Mouse (Mus musculus): ENCODE measurements around the gene Slc25a11. TPM values are rescaled to one million over a fixed set of nuclear protein-coding genes. Genes with fewer than 3 reads are reported as not detected.

Slc25a11 gene
- total and polyA plus RNA-seq, 2 experiments from 2014 or later: 154 to 168 TPM

GRCm38 (mm10) chr11:70597301-70597700, 50.0 kb downstream of the Slc25a11 start:
- H3K27ac ChIP-seq: no peak overlapping the region
- ATAC-seq (no peak), DNase-seq (ENCODE audit: low spot score) (no peak)
- WGBS: 82% methylated on average over 6 of the region's 6 CpGs
- H3K4me2 ChIP-seq (ENCODE audit: low read depth, low read length): no peak overlapping the region
- no peaks in the 10 kb centered on the region for H3K9me3 ChIP-seq (ENCODE audit: low read length)
- H3K36me3 ChIP-seq (ENCODE audit: insufficient read depth, low read length): peaks cover 27% of the 10 kb centered on the region
- H3K9ac ChIP-seq (replicated peaks; ENCODE audit: low read length): no peak overlapping the region
- no peaks in the 10 kb centered on the region for H3K27me3 ChIP-seq (ENCODE audit: insufficient read depth, low read length)
- TF ChIP-seq CTCF (IDR thresholded peaks at IDR 0.05; ENCODE audit: low read depth): no peak
- no peak overlapping the region for H3K4me3 ChIP-seq (ENCODE audit: low read length)
- H3K4me1 ChIP-seq (ENCODE audit: insufficient read depth, low read length): no peaks in the 10 kb centered on the region

GRCm38 (mm10) chr11:70596094-70596493, 51.2 kb downstream of the Slc25a11 start:
- no peak for TF ChIP-seq CTCF (IDR thresholded peaks at IDR 0.05; ENCODE audit: low read depth)
- Histone ChIP-seq H3K4me2 (ENCODE audit: low read depth, low read length) (no peak overlapping the region), H3K4me3 (ENCODE audit: low read length) (no peak overlapping the region), H3K9me3 (ENCODE audit: low read length) (no peaks in the 10 kb centered on the region), H3K27ac (peak overlapping the region; percentile 2; the same call in 1 of the 2 replicates), H3K36me3 (ENCODE audit: insufficient read depth, low read length) (peaks cover 16% of the 10 kb centered on the region; the same call in 1 of the 2 replicates), H3K27me3 (ENCODE audit: insufficient read depth, low read length) (no peaks in the 10 kb centered on the region), H3K4me1 (ENCODE audit: insufficient read depth, low read length) (no peaks in the 10 kb centered on the region), H3K9ac (replicated peaks; ENCODE audit: low read length) (no peak overlapping the region)
- 28% methylated on average over 4 of the region's 4 CpGs for WGBS
- peak; percentile 29; the same call in 1 of the 2 replicates for ATAC-seq
- DNase-seq (ENCODE audit: low spot score): peak; percentile 22

- Histone ChIP-seq H3K4me1 (ENCODE audit: insufficient read depth, low read length) (no peaks in the 10 kb centered on the region), H3K36me3 (ENCODE audit: insufficient read depth, low read length) (peaks cover 16% of the 10 kb centered on the region; the same call in 1 of the 2 replicates), H3K27me3 (ENCODE audit: insufficient read depth, low read length) (no peaks in the 10 kb centered on the region), H3K27ac (peak overlapping the region; percentile 2; the same call in 1 of the 2 replicates), H3K4me2 (ENCODE audit: low read depth, low read length) (no peak overlapping the region), H3K9ac (replicated peaks; ENCODE audit: low read length) (no peak overlapping the region), H3K9me3 (ENCODE audit: low read length) (no peaks in the 10 kb centered on the region), H3K4me3 (ENCODE audit: low read length) (no peak overlapping the region)
- ATAC-seq (no peak), DNase-seq (ENCODE audit: low spot score) (no peak)
- WGBS: 69% methylated on average over 2 of the region's 2 CpGs
- no peak for TF ChIP-seq CTCF (IDR thresholded peaks at IDR 0.05; ENCODE audit: low read depth)
These were observed 51.6 kb downstream of the Slc25a11 start for GRCm38 (mm10) chr11:70595638-70596037.

- ATAC-seq: no peak
- H3K9me3 ChIP-seq (ENCODE audit: low read length): no peaks in the 10 kb centered on the region
- no peak for TF ChIP-seq CTCF (IDR thresholded peaks at IDR 0.05; ENCODE audit: low read depth)
- no peak overlapping the region for H3K4me3 ChIP-seq (ENCODE audit: low read length)
- H3K4me1 ChIP-seq (ENCODE audit: insufficient read depth, low read length): no peaks in the 10 kb centered on the region
- peaks cover 12% of the 10 kb centered on the region; the same call in 1 of the 2 replicates for H3K36me3 ChIP-seq (ENCODE audit: insufficient read depth, low read length)
- H3K9ac ChIP-seq (replicated peaks; ENCODE audit: low read length): no peak overlapping the region
- DNase-seq (ENCODE audit: low spot score): no peak
- WGBS: 80% methylated on average over 15 of the region's 15 CpGs
- no peak overlapping the region for H3K4me2 ChIP-seq (ENCODE audit: low read depth, low read length)
- no peak overlapping the region for H3K27ac ChIP-seq
- H3K27me3 ChIP-seq (ENCODE audit: insufficient read depth, low read length): no peaks in the 10 kb centered on the region
These were observed 52.9 kb downstream of the Slc25a11 start for GRCm38 (mm10) chr11:70594253-70594989.

Other genes starting within 250 kb of the Slc25a11 start
- gene Pelp1, start 237.4 kb downstream of the Slc25a11 start, total RNA-seq (2014; rRNA removed): 33.7 and 57.5 TPM in 2 replicates
- 23.6 and 25.5 TPM in 2 replicates for gene Pelp1, start 237.4 kb downstream of the Slc25a11 start, polyA plus RNA-seq (2015; fragmentation: Nextera tagmentation; extraction: Ambion mirVana)
- 83.3 and 106 TPM in 2 replicates for gene Arrb2, start 214.8 kb downstream of the Slc25a11 start, total RNA-seq (2014; rRNA removed)
- 51.9 and 56.3 TPM in 2 replicates for gene Arrb2, start 214.8 kb downstream of the Slc25a11 start, polyA plus RNA-seq (2015; fragmentation: Nextera tagmentation; extraction: Ambion mirVana)
- gene Med11, start 195.6 kb downstream of the Slc25a11 start, total RNA-seq (2014; rRNA removed): 22.9 and 23.7 TPM in 2 replicates
- 29.3 and 30.5 TPM in 2 replicates for gene Med11, start 195.6 kb downstream of the Slc25a11 start, polyA plus RNA-seq (2015; fragmentation: Nextera tagmentation; extraction: Ambion mirVana)
- gene Zmynd15, start 188.0 kb downstream of the Slc25a11 start, total RNA-seq (2014; rRNA removed): 0.11 and 1.2 TPM in 2 replicates
- 0.39 and 0.96 TPM in 2 replicates for gene Zmynd15, start 188.0 kb downstream of the Slc25a11 start, polyA plus RNA-seq (2015; fragmentation: Nextera tagmentation; extraction: Ambion mirVana)
- gene Cxcl16, start 187.5 kb downstream of the Slc25a11 start, total RNA-seq (2014; rRNA removed): 2.8 and 3.3 TPM in 2 replicates
- 3.4 and 4.1 TPM in 2 replicates for gene Cxcl16, start 187.5 kb downstream of the Slc25a11 start, polyA plus RNA-seq (2015; fragmentation: Nextera tagmentation; extraction: Ambion mirVana)
- 4.9 and 17.1 TPM in 2 replicates for gene Tm4sf5, start 142.2 kb downstream of the Slc25a11 start, total RNA-seq (2014; rRNA removed)
- gene Tm4sf5, start 142.2 kb downstream of the Slc25a11 start, polyA plus RNA-seq (2015; fragmentation: Nextera tagmentation; extraction: Ambion mirVana): 6.9 and 8.6 TPM in 2 replicates
- not detected in 2 replicates for gene Vmo1, start 132.9 kb downstream of the Slc25a11 start, total RNA-seq (2014; rRNA removed)
- gene Vmo1, start 132.9 kb downstream of the Slc25a11 start, polyA plus RNA-seq (2015; fragmentation: Nextera tagmentation; extraction: Ambion mirVana): not detected in 2 replicates
- gene Gltpd2, start 128.3 kb downstream of the Slc25a11 start, total RNA-seq (2014; rRNA removed): not detected in 2 replicates
- gene Gltpd2, start 128.3 kb downstream of the Slc25a11 start, polyA plus RNA-seq (2015; fragmentation: Nextera tagmentation; extraction: Ambion mirVana): 0.24 and 0.31 TPM in 2 replicates
- gene Psmb6, start 122.1 kb downstream of the Slc25a11 start, total RNA-seq (2014; rRNA removed): 409 and 504 TPM in 2 replicates
- gene Psmb6, start 122.1 kb downstream of the Slc25a11 start, polyA plus RNA-seq (2015; fragmentation: Nextera tagmentation; extraction: Ambion mirVana): 829 and 887 TPM in 2 replicates
- gene Gm40193, start 114.5 kb downstream of the Slc25a11 start, total RNA-seq (2014; rRNA removed): not detected in 2 replicates
- gene Gm40193, start 114.5 kb downstream of the Slc25a11 start, polyA plus RNA-seq (2015; fragmentation: Nextera tagmentation; extraction: Ambion mirVana): not detected in 2 replicates
- gene Pld2, start 107.4 kb downstream of the Slc25a11 start, total RNA-seq (2014; rRNA removed): 46.0 and 64.3 TPM in 2 replicates
- gene Pld2, start 107.4 kb downstream of the Slc25a11 start, polyA plus RNA-seq (2015; fragmentation: Nextera tagmentation; extraction: Ambion mirVana): 17.7 and 19.1 TPM in 2 replicates
- 56.6 and 73.3 TPM in 2 replicates for gene Mink1, start 84.6 kb downstream of the Slc25a11 start, total RNA-seq (2014; rRNA removed)
- gene Mink1, start 84.6 kb downstream of the Slc25a11 start, polyA plus RNA-seq (2015; fragmentation: Nextera tagmentation; extraction: Ambion mirVana): 13.6 and 15.2 TPM in 2 replicates
- not detected in 2 replicates for gene 4930544D05Rik, start 31.6 kb downstream of the Slc25a11 start, total RNA-seq (2014; rRNA removed)
- not detected in 2 replicates for gene 4930544D05Rik, start 31.6 kb downstream of the Slc25a11 start, polyA plus RNA-seq (2015; fragmentation: Nextera tagmentation; extraction: Ambion mirVana)
- gene Chrne, start 28.3 kb downstream of the Slc25a11 start, total RNA-seq (2014; rRNA removed): 4.5 TPM in 1 of 2 replicates, not detected in the other
- 0.42 and 0.59 TPM in 2 replicates for gene Chrne, start 28.3 kb downstream of the Slc25a11 start, polyA plus RNA-seq (2015; fragmentation: Nextera tagmentation; extraction: Ambion mirVana)
- not detected in 2 replicates for gene Gp1ba, start 8.4 kb downstream of the Slc25a11 start, total RNA-seq (2014; rRNA removed)
- 0.24 and 0.42 TPM in 2 replicates for gene Gp1ba, start 8.4 kb downstream of the Slc25a11 start, polyA plus RNA-seq (2015; fragmentation: Nextera tagmentation; extraction: Ambion mirVana)
- 70.2 and 87.3 TPM in 2 replicates for gene Rnf167, start 244 bp downstream of the Slc25a11 start, total RNA-seq (2014; rRNA removed)
- 100 and 105 TPM in 2 replicates for gene Rnf167, start 244 bp downstream of the Slc25a11 start, polyA plus RNA-seq (2015; fragmentation: Nextera tagmentation; extraction: Ambion mirVana)
- gene Pfn1, start 7.2 kb upstream of the Slc25a11 start, total RNA-seq (2014; rRNA removed): 460 and 560 TPM in 2 replicates
- gene Pfn1, start 7.2 kb upstream of the Slc25a11 start, polyA plus RNA-seq (2015; fragmentation: Nextera tagmentation; extraction: Ambion mirVana): 606 and 634 TPM in 2 replicates
- gene Eno3, start 9.7 kb upstream of the Slc25a11 start, total RNA-seq (2014; rRNA removed): 12.4 and 17.7 TPM in 2 replicates
- gene Eno3, start 9.7 kb upstream of the Slc25a11 start, polyA plus RNA-seq (2015; fragmentation: Nextera tagmentation; extraction: Ambion mirVana): 5.9 and 8.3 TPM in 2 replicates
- 31.9 and 43.1 TPM in 2 replicates for gene Spag7, start 21.9 kb upstream of the Slc25a11 start, total RNA-seq (2014; rRNA removed)
- 138 and 142 TPM in 2 replicates for gene Spag7, start 21.9 kb upstream of the Slc25a11 start, polyA plus RNA-seq (2015; fragmentation: Nextera tagmentation; extraction: Ambion mirVana)
- 23.2 and 26.7 TPM in 2 replicates for gene Camta2, start 40.6 kb upstream of the Slc25a11 start, total RNA-seq (2014; rRNA removed)
- 24.5 and 24.6 TPM in 2 replicates for gene Camta2, start 40.6 kb upstream of the Slc25a11 start, polyA plus RNA-seq (2015; fragmentation: Nextera tagmentation; extraction: Ambion mirVana)
- gene Inca1, start 52.7 kb upstream of the Slc25a11 start, total RNA-seq (2014; rRNA removed): 0.72 and 0.94 TPM in 2 replicates
- 2.3 and 3.1 TPM in 2 replicates for gene Inca1, start 52.7 kb upstream of the Slc25a11 start, polyA plus RNA-seq (2015; fragmentation: Nextera tagmentation; extraction: Ambion mirVana)
- gene Kif1c, start 53.1 kb upstream of the Slc25a11 start, total RNA-seq (2014; rRNA removed): 27.3 and 31.5 TPM in 2 replicates
- 1.7 and 1.9 TPM in 2 replicates for gene Kif1c, start 53.1 kb upstream of the Slc25a11 start, polyA plus RNA-seq (2015; fragmentation: Nextera tagmentation; extraction: Ambion mirVana)
- 6.8 and 9.8 TPM in 2 replicates for gene Zfp3, start 116.7 kb upstream of the Slc25a11 start, total RNA-seq (2014; rRNA removed)
- 10.2 and 11.2 TPM in 2 replicates for gene Zfp3, start 116.7 kb upstream of the Slc25a11 start, polyA plus RNA-seq (2015; fragmentation: Nextera tagmentation; extraction: Ambion mirVana)
- gene Scimp, start 165.1 kb upstream of the Slc25a11 start, total RNA-seq (2014; rRNA removed): not detected in 2 replicates
- 0.14 TPM in 1 of 2 replicates, not detected in the other for gene Scimp, start 165.1 kb upstream of the Slc25a11 start, polyA plus RNA-seq (2015; fragmentation: Nextera tagmentation; extraction: Ambion mirVana)
- gene Rabep1, start 197.3 kb upstream of the Slc25a11 start, total RNA-seq (2014; rRNA removed): 45.7 and 47.1 TPM in 2 replicates
- gene Rabep1, start 197.3 kb upstream of the Slc25a11 start, polyA plus RNA-seq (2015; fragmentation: Nextera tagmentation; extraction: Ambion mirVana): 101 and 104 TPM in 2 replicates